Mouse (Mus musculus) stomach, postnatal 0 days (tissue): ENCODE data around the gene Dhx15.

Experiments used
- CTCF ChIP-seq: IDR thresholded peaks from 2 replicates; pipeline ENCODE4 v1.5.1; 2016; ENCODE audit warnings: antibody characterized with exemption, low read depth, mild to moderate bottlenecking, moderate library complexity
- EP300 ChIP-seq: optimal IDR thresholded peaks from 2 replicates; pipeline ENCODE3; 2016; ENCODE audit warnings: antibody characterized with exemption

GRCm38 (mm10) chr5:52138819-52139218 is 51.5 kb downstream of the Dhx15 start:
- no peak for TF ChIP-seq CTCF
- TF ChIP-seq EP300, result no peak
